Mouse (Mus musculus) neural tube, embryonic 12.5 days (tissue): Measurements from ENCODE around the gene Tbc1d2. TPM values are rescaled to one million over a fixed set of nuclear protein-coding genes. Genes with fewer than 3 reads are reported as not detected.
"Not testable (repeated sequence)": the region's sequence is repeated elsewhere in the genome, so short reads cannot be mapped to it uniquely, and the experiment has no call there.

Source experiments
- ATAC-seq: fragments of 200-750 bp; cut with Nextera tagmentation; 2 replicates; pipeline ENCODE4 v1.8.0; 2017; ENCODE audit warnings: low read depth, mild to moderate bottlenecking, moderate TSS enrichment, moderate library complexity; ENCODE audit not compliant: low FRiP score
- H3K27ac ChIP-seq: fragments of 300-500 bp; sonication (generic); 2 replicates; pipeline ENCODE4 v1.5.1; 2016
- H3K27me3 ChIP-seq: fragments of 300-500 bp; sonication (generic); replicated peaks from 2 replicates; pipeline ENCODE4 v1.6.1; 2016; ENCODE audit warnings: mild to moderate bottlenecking
- H3K36me3 ChIP-seq: fragments of 300-500 bp; sonication (generic); 2 replicates; pipeline ENCODE4 v1.6.1; 2016; ENCODE audit warnings: mild to moderate bottlenecking
- H3K4me1 ChIP-seq: fragments of 300-500 bp; sonication (generic); 2 replicates; pipeline ENCODE4 v1.6.1; 2016
- H3K4me2 ChIP-seq: fragments of 300-500 bp; sonication (generic); replicated peaks from 2 replicates; pipeline ENCODE4 v1.6.1; 2016; ENCODE audit warnings: mild to moderate bottlenecking
- H3K4me3 ChIP-seq: fragments of 300-500 bp; sonication (generic); 2 replicates; pipeline ENCODE4 v1.5.1; 2016
- H3K9ac ChIP-seq: fragments of 300-500 bp; sonication (generic); 2 replicates; pipeline ENCODE4 v1.6.1; 2016; ENCODE audit warnings: mild to moderate bottlenecking
- H3K9me3 ChIP-seq: fragments of 300-500 bp; sonication (generic); 2 replicates; pipeline ENCODE4 v1.6.1; 2016; ENCODE audit warnings: mild to moderate bottlenecking
- WGBS: fragments of 180-500 bp; shearing (Covaris S2); methylation state at CpG from one replicate; pipeline ENCODE4 v1.1.7; 2016; 5-methylcytosine and 5-hydroxymethylcytosine counted together
- polyA plus RNA-seq: library from polyadenylated mRNA; unstranded; fragments of >200 nt; fragmentation: Nextera tagmentation; extraction: Ambion mirVana; gene quantifications from 2 replicates; pipeline ENCODE4 v1.2.1, GENCODE M21; 2016

Gene Tbc1d2
- polyA plus RNA-seq, 1 experiment from 2014 or later = 1.5 TPM

- Histone ChIP-seq H3K27me3 (0 out of 2 replicates have a peak, but pooled peaks cover 6% of the 10 kb centered on the region), H3K9me3 (no peaks in the 10 kb centered on the region), H3K9ac (no peak overlapping the region), H3K27ac (no peak overlapping the region), H3K4me1 (peaks cover 4% of the 10 kb centered on the region), H3K36me3 (no peaks in the 10 kb centered on the region), H3K4me2 (no peak overlapping the region), H3K4me3 (no peak overlapping the region)
- WGBS = 78% methylated on average over 6 of the region's 6 CpGs
- ATAC-seq = no peak
Measured at GRCm38 (mm10) chr4:46617408-46617807, 32.6 kb downstream of the Tbc1d2 start.

DNA sequence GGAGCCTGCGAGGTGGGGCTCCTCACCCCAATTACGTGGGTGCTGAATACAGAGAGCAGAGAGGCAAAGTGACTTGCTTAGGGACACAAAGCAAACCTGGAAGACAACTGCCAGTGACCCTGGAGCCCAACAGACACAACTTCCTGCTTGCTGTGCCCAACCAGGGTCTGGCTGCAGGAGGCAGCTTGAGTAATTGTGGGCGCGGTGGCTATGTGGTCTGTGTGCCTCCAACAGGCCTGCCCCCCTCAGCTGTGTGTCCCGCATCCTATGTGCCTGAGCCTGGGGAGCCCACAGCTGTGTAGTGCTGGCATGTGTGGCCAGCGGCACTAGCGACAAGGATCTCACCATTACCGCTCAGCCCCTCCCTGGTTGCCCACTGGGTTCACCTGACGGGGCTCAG is 35.4 kb downstream of the Tbc1d2 start:
- H3K4me1 ChIP-seq = no peaks in the 10 kb centered on the region
- H3K27me3 ChIP-seq = 0 out of 2 replicates have a peak, but pooled peaks cover under 1% of the 10 kb centered on the region
- 80% methylated on average over 9 of the region's 9 CpGs for WGBS
- H3K9me3 ChIP-seq = no peaks in the 10 kb centered on the region
- no peak overlapping the region for H3K4me2 ChIP-seq
- no peak overlapping the region for H3K4me3 ChIP-seq
- H3K27ac ChIP-seq = no peak overlapping the region
- H3K36me3 ChIP-seq = no peaks in the 10 kb centered on the region
- no peak overlapping the region for H3K9ac ChIP-seq
- no peak for ATAC-seq

- Histone ChIP-seq H3K27ac (no peak overlapping the region), H3K4me2 (no peak overlapping the region), H3K4me3 (no peak overlapping the region), H3K27me3 (0 out of 2 replicates have a peak, but pooled peaks cover 7% of the 10 kb centered on the region), H3K9me3 (no peaks in the 10 kb centered on the region), H3K9ac (no peak overlapping the region), H3K36me3 (no peaks in the 10 kb centered on the region), H3K4me1 (no peaks in the 10 kb centered on the region)
- no peak for ATAC-seq
- 79% methylated on average over 12 of the region's 12 CpGs for WGBS
Measured at GRCm38 (mm10) chr4:46613618-46614017, 36.4 kb downstream of the Tbc1d2 start.

GRCm38 (mm10) chr4:46611181-46611580 is 38.8 kb downstream of the Tbc1d2 start:
- Histone ChIP-seq H3K4me2 (no peak overlapping the region), H3K27me3 (0 out of 2 replicates have a peak, but pooled peaks cover 7% of the 10 kb centered on the region), H3K4me3 (no peak overlapping the region), H3K36me3 (no peaks in the 10 kb centered on the region), H3K4me1 (no peaks in the 10 kb centered on the region), H3K9ac (no peak overlapping the region), H3K27ac (no peak overlapping the region), H3K9me3 (no peaks in the 10 kb centered on the region)
- ATAC-seq = peak; percentile 31; the same call in 1 of the 2 replicates
- WGBS = 1% methylated on average over 4 of the region's 4 CpGs

GRCm38 (mm10) chr4:46607601-46608000 is 42.4 kb downstream of the Tbc1d2 start:
- no peak for ATAC-seq
- no peak overlapping the region for H3K4me3 ChIP-seq
- no peak overlapping the region for H3K4me2 ChIP-seq
- no peak overlapping the region for H3K9ac ChIP-seq
- no peaks in the 10 kb centered on the region for H3K36me3 ChIP-seq
- no peak overlapping the region for H3K27ac ChIP-seq
- peaks cover 10% of the 10 kb centered on the region; the same call in 1 of the 2 replicates for H3K27me3 ChIP-seq
- 85% methylated on average over 3 of the region's 3 CpGs for WGBS
- no peaks in the 10 kb centered on the region for H3K9me3 ChIP-seq
- H3K4me1 ChIP-seq = no peaks in the 10 kb centered on the region

DNA sequence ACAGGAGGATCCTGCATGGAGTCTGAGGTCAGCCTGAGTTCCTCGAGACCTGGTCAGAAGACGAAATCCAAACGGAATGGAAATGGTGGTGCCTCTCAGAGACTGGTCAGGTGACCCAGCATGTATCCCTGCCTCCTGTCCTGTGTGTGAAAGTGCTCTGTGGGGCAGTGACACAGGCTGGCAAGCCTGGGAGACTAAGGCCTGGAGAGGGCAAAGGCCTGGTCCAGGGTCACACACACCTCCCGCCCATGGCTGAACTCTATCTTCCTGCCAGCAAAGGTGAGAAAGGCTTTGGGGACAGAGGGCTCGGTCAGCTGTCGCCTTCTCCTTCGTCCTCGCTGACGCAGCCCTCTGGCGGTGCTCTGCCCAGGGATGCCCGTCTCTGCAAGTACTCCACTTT is 44.6 kb downstream of the Tbc1d2 start:
- H3K36me3 ChIP-seq = no peaks in the 10 kb centered on the region
- 57% methylated on average over 11 of the region's 11 CpGs for WGBS
- no peak overlapping the region for H3K27ac ChIP-seq
- no peak for ATAC-seq
- peaks cover 21% of the 10 kb centered on the region for H3K27me3 ChIP-seq
- no peak overlapping the region for H3K4me3 ChIP-seq
- H3K4me2 ChIP-seq = no peak overlapping the region
- no peak overlapping the region for H3K9ac ChIP-seq
- H3K4me1 ChIP-seq = peaks cover 8% of the 10 kb centered on the region
- H3K9me3 ChIP-seq = no peaks in the 10 kb centered on the region

DNA sequence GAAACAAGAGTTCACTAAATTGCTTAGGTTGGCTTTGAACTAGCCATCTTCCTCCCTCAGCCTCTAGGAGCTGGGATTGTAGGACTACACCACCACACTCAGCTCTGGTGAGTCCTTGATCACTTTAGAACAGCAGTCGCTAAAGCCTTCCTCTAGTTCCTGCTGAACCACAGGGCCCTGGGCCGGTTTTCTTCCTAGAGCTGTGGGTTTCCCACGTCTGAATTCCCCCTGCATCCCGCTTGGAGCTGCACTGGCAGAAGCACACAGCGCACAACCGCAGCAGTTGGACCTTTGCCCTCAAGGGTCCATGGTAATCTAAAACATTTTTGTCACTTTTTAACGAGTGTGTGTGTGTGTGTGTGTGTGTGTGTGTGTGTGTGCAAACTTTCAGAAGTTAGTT is 47.3 kb downstream of the Tbc1d2 start:
- WGBS = 64% methylated on average over 7 of the region's 7 CpGs

DNA sequence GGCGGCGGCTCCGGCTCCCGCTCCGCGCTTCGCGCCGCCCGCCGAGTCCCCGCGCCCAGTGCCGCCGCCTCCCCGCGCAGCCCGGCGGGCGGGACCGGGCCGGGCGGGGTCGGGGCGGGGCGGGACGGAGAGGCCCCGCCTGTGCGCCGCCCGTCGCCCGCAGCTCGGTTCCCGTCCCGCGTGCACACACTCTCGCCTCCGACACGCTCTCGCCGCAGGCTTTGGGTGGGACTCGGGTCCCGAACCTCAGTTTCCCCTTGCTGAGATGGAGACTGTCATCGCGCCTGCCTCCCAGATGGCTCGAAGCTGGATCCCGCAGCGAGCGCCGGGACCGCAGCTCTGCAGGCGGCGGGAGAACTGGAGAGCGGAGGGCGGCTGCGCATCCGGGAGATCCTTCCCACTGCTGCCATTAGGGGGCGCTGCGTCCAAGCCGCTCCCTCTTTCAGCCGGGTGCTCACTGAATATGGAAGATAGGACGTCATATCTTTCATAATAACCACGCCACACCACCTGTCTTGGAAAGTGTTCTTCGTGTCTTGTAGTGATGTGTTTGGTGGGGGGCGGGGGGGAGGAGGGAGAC is 48.1 kb downstream of the Tbc1d2 start, which contains the start of gene Coro2a:
Coro2a (minus strand) TSS at position 359 of the 580 bp plus-strand sequence.
- H3K9me3 ChIP-seq = no peaks in the 10 kb centered on the region
- under 1% methylated on average over 53 of the region's 66 CpGs for WGBS
- H3K27me3 ChIP-seq = peaks cover 30% of the 10 kb centered on the region
- no peak within 1 kb of the TSS for H3K27ac ChIP-seq
- peak within 1 kb of the TSS; percentile 58 for H3K9ac ChIP-seq
- peaks cover 8% of the 10 kb centered on the region for H3K4me1 ChIP-seq
- ATAC-seq = peak; percentile 45
- H3K4me3 ChIP-seq = peak within 1 kb of the TSS; percentile 55
- H3K36me3 ChIP-seq = no peaks in the 10 kb centered on the region
- peak within 1 kb of the TSS; percentile 87 for H3K4me2 ChIP-seq

More for the DNA sequence above, 47.3 kb downstream of the Tbc1d2 start:
- H3K4me3 ChIP-seq = no peak overlapping the region
- no peak overlapping the region for H3K4me2 ChIP-seq
- H3K27ac ChIP-seq = no peak overlapping the region
- H3K36me3 ChIP-seq = no peaks in the 10 kb centered on the region
- H3K9me3 ChIP-seq = no peaks in the 10 kb centered on the region
- no peak overlapping the region for H3K9ac ChIP-seq
- peaks cover 8% of the 10 kb centered on the region for H3K4me1 ChIP-seq
- no peak for ATAC-seq
- peaks cover 30% of the 10 kb centered on the region for H3K27me3 ChIP-seq

DNA sequence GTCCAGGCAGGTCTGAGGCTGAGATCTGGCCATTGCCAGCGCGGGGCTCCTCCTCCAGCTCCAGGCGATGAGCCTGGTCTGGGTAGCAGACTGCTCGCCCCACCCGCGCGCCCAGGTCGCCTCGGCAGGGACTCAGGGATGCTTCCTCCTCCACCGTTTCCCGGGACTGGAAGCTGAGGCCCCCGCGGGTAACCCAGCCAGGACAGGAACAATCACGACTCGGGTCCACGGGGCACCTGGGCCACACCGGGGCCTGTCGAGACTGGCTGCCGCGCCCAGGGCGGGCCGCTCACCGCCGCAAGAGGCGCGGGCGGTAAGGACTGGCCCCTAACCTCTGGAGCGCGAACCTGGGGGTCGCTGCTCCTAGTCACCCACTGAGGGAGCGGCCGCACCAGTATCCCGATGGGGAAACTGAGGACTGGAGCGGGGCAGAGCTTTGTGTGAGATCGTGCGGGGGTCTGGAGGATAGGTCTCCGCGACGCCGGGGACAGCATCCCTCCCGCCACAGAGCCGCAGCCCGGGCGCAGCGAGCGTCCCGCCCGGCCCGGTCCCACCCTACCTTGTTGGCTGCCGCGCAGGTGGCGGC is 48.7 kb downstream of the Tbc1d2 start:
- no peaks in the 10 kb centered on the region for H3K9me3 ChIP-seq
- peak overlapping the region; percentile 87 for H3K4me2 ChIP-seq
- under 1% methylated on average over 49 of the region's 52 CpGs for WGBS
- ATAC-seq = peak; percentile 43
- peaks cover 30% of the 10 kb centered on the region for H3K27me3 ChIP-seq
- no peaks in the 10 kb centered on the region for H3K36me3 ChIP-seq
- H3K4me3 ChIP-seq = peak overlapping the region; percentile 55
- no peak overlapping the region for H3K27ac ChIP-seq
- peak overlapping the region; percentile 58 for H3K9ac ChIP-seq
- H3K4me1 ChIP-seq = peaks cover 8% of the 10 kb centered on the region

GRCm38 (mm10) chr4:46600473-46601257 is 49.3 kb downstream of the Tbc1d2 start:
- Histone ChIP-seq H3K9ac (peak overlapping the region; percentile 58), H3K27ac (no peak overlapping the region), H3K4me2 (peak overlapping the region; percentile 87), H3K27me3 (peaks cover 30% of the 10 kb centered on the region), H3K9me3 (no peaks in the 10 kb centered on the region), H3K36me3 (no peaks in the 10 kb centered on the region), H3K4me3 (peak overlapping the region; percentile 55), H3K4me1 (peaks cover 8% of the 10 kb centered on the region)
- 0 out of 2 replicates have a peak, but pooled peaks have one; percentile 2 for ATAC-seq
- WGBS = 39% methylated on average over 20 of the region's 20 CpGs

GRCm38 (mm10) chr4:46599609-46600008 is 50.4 kb downstream of the Tbc1d2 start:
- H3K27me3 ChIP-seq = peaks cover 30% of the 10 kb centered on the region
- 80% methylated on average over 12 of the region's 12 CpGs for WGBS

DNA sequence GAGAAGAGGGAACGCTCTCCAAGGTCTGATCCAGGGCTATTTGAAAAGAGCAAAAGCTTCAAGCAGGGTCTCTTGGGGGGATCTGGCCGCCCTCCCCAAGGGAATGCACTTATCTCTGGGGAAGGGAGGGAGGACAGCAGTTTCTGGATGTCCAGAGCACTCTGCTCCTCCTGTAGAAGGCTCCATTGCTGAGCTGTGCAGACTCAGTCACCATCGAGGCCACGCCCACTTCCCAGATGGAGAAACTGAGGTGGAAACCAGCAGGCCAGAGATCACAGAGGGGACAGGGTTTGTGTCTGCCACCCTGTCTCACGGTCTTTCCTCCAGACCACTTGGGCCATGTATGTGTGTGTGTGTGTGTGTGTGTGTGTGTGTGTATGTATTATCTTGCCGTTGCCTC is 51.0 kb downstream of the Tbc1d2 start:
- peaks cover 30% of the 10 kb centered on the region for H3K27me3 ChIP-seq
- peaks cover 8% of the 10 kb centered on the region for H3K4me1 ChIP-seq
- no peaks in the 10 kb centered on the region for H3K36me3 ChIP-seq
- H3K4me2 ChIP-seq = no peak overlapping the region
- no peak overlapping the region for H3K27ac ChIP-seq
- no peak overlapping the region for H3K9ac ChIP-seq
- no peaks in the 10 kb centered on the region for H3K9me3 ChIP-seq
- WGBS = 77% methylated on average over 6 of the region's 6 CpGs
- no peak overlapping the region for H3K4me3 ChIP-seq
- ATAC-seq = no peak

More at GRCm38 (mm10) chr4:46599609-46600008, 50.4 kb downstream of the Tbc1d2 start:
- H3K4me2 ChIP-seq, ATAC-seq, H3K4me3 ChIP-seq, H3K9me3 ChIP-seq, H3K36me3 ChIP-seq, H3K4me1 ChIP-seq, H3K27ac ChIP-seq, H3K9ac ChIP-seq: not testable (repeated sequence)
